Mouse (Mus musculus) layer of hippocampus, adult 8-10 months (tissue): Measurements from ENCODE around the gene 4930579F01Rik. TPM values are rescaled to one million over a fixed set of nuclear protein-coding genes. Genes with fewer than 3 reads are reported as not detected.

Experiments
- total RNA-seq, 4 experiments: library from RNA; stranded (reverse); gene quantifications; 2 replicates each; pipeline ENCODE4 v1.2.4; 2022

Gene 4930579F01Rik
- total RNA-seq, 4 experiments from 2014 or later = not detected

Other genes with a start within 250 kb of the 4930579F01Rik start
- 1 to 10 TPM; 5.3 to 8.4 (median 7.6) TPM for gene Dapp1, start 212.3 kb downstream of the 4930579F01Rik start, total RNA-seq
- 1 to 10 TPM; 1.2 to 2.3 (median 2.0) TPM for gene 1110002E22Rik, start 128.8 kb downstream of the 4930579F01Rik start, total RNA-seq
- under 1 TPM in 1 of 4 experiments, not detected in 3; 0.22 TPM for gene Gm5105, start 126.4 kb downstream of the 4930579F01Rik start, total RNA-seq
- 1 to 10 TPM; 2.9 to 9.7 (median 4.0) TPM for gene Trmt10a, start 50.4 kb downstream of the 4930579F01Rik start, total RNA-seq
- gene Mttp, start 48.9 kb downstream of the 4930579F01Rik start, total RNA-seq = 1 to 10 TPM; 6.5 to 9.3 (median 8.1) TPM
- gene Adh7, start 23.9 kb upstream of the 4930579F01Rik start, total RNA-seq = under 1 TPM in 3 of 4 experiments, not detected in 1; 0.13 to 0.27 (median 0.21) TPM
- gene Adh1, start 67.2 kb upstream of the 4930579F01Rik start, total RNA-seq = 1 to 10 TPM; 1.1 to 2.1 (median 1.8) TPM
- not detected for gene Adh6a, start 119.5 kb upstream of the 4930579F01Rik start, total RNA-seq
- gene Adh6b, start 147.9 kb upstream of the 4930579F01Rik start, total RNA-seq = not detected
- gene Adh4, start 221.6 kb upstream of the 4930579F01Rik start, total RNA-seq = not detected
- 10 to 100 TPM; 63.2 to 74.4 (median 69.9) TPM for gene Adh5, start 249.3 kb upstream of the 4930579F01Rik start, total RNA-seq